Mouse (Mus musculus) hindbrain, embryonic 14.5 days (tissue): ENCODE data around the gene Bmp5. TPM values are rescaled to one million over a fixed set of nuclear protein-coding genes. Genes with fewer than 3 reads are reported as not detected.

Source experiments
- ATAC-seq: fragments of 200-750 bp; cut with Nextera tagmentation; 2 replicates; pipeline ENCODE4 v1.8.0; 2017; ENCODE audit warnings: moderate number of reproducible peaks, mild to moderate bottlenecking, moderate TSS enrichment, moderate library complexity; ENCODE audit not compliant: low FRiP score
- DNase-seq: peaks from one replicate; pipeline ENCODE4 v3.0.0-alpha.2; 2015; ENCODE audit warnings: low spot score
- H3K27ac ChIP-seq: fragments of 300-500 bp; sonication (generic); 2 replicates; pipeline ENCODE4 v1.5.1; 2014; ENCODE audit warnings: mild to moderate bottlenecking, moderate library complexity
- H3K27me3 ChIP-seq: fragments of 300-500 bp; sonication (generic); 2 replicates; pipeline ENCODE4 v1.6.1; 2014; ENCODE audit warnings: mild to moderate bottlenecking, low read length, mixed read lengths; ENCODE audit not compliant: control insufficient read depth, insufficient read depth
- H3K36me3 ChIP-seq: fragments of 300-500 bp; sonication (generic); replicated peaks from 2 replicates; pipeline ENCODE4 v1.6.1; 2014; ENCODE audit not compliant: control insufficient read depth, insufficient read depth
- H3K4me1 ChIP-seq: fragments of 300-500 bp; sonication (generic); replicated peaks from 2 replicates; pipeline ENCODE4 v1.6.1; 2014; ENCODE audit warnings: antibody characterized with exemption, low read length, mixed read lengths; ENCODE audit not compliant: control insufficient read depth, insufficient read depth
- H3K4me2 ChIP-seq: fragments of 300-500 bp; sonication (generic); replicated peaks from 2 replicates; pipeline ENCODE4 v1.6.1; 2014; ENCODE audit warnings: mild to moderate bottlenecking, moderate library complexity
- H3K4me3 ChIP-seq: fragments of 300-500 bp; sonication (generic); replicated peaks from 2 replicates; pipeline ENCODE4 v1.5.1; 2014; ENCODE audit warnings: mild to moderate bottlenecking, low read length
- H3K9ac ChIP-seq: fragments of 300-500 bp; sonication (generic); 2 replicates; pipeline ENCODE4 v1.6.1; 2014
- H3K9me3 ChIP-seq: fragments of 300-500 bp; sonication (generic); 2 replicates; pipeline ENCODE4 v1.6.1; 2016; ENCODE audit warnings: low read length; ENCODE audit not compliant: control insufficient read depth
- WGBS: fragments of 180-500 bp; shearing (Covaris S2); extraction: QIAGEN DNeasy Blood & Tissue Kit; methylation state at CpG from one replicate; pipeline ENCODE4 v1.1.7; 2014; 5-methylcytosine and 5-hydroxymethylcytosine counted together
- microRNA-seq: library from miRNA; unstranded; fragments of <30 nt; microRNA quantifications from one replicate; pipeline ENCODE4, GENCODE M21; 2016
- polyA plus RNA-seq: library from polyadenylated mRNA; unstranded; fragments of >200 nt; fragmentation: Nextera tagmentation; extraction: Ambion mirVana; gene quantifications from 2 replicates; pipeline ENCODE4 v1.2.1, GENCODE M21; 2014

The Bmp5 gene
- polyA plus RNA-seq, 1 experiment from 2014 or later = 5.4 TPM

GRCm38 (mm10) chr9:75910112-75910799 lies 135.1 kb downstream of the Bmp5 start:
- 43% methylated on average over 7 of the region's 7 CpGs for WGBS
- DNase-seq (peak; percentile 59), ATAC-seq (peak; percentile 75)
- H3K27ac ChIP-seq = 0 out of 2 replicates have a peak overlapping the region, but pooled peaks have one; percentile 26
- no peaks in the 10 kb centered on the region for H3K27me3 ChIP-seq
- no peaks in the 10 kb centered on the region for H3K36me3 ChIP-seq
- H3K4me3 ChIP-seq = no peak overlapping the region
- no peak overlapping the region for H3K4me2 ChIP-seq
- H3K9ac ChIP-seq = no peak overlapping the region
- H3K9me3 ChIP-seq = no peaks in the 10 kb centered on the region
- H3K4me1 ChIP-seq = no peaks in the 10 kb centered on the region; the same call in 1 of the 2 replicates

GRCm38 (mm10) chr9:75911542-75911941 lies 136.4 kb downstream of the Bmp5 start:
- ATAC-seq = no peak

GRCm38 (mm10) chr9:75916027-75916426 lies 140.9 kb downstream of the Bmp5 start:
- DNase-seq = no peak

More at GRCm38 (mm10) chr9:75911542-75911941, 136.4 kb downstream of the Bmp5 start:
- WGBS = 67% methylated on average over 7 of the region's 7 CpGs
- Histone ChIP-seq H3K4me1 (no peaks in the 10 kb centered on the region; the same call in 1 of the 2 replicates), H3K27me3 (no peaks in the 10 kb centered on the region), H3K4me3 (no peak overlapping the region), H3K36me3 (no peaks in the 10 kb centered on the region), H3K9ac (no peak overlapping the region), H3K4me2 (no peak overlapping the region), H3K27ac (no peak overlapping the region), H3K9me3 (no peaks in the 10 kb centered on the region)
- no peak for DNase-seq

GRCm38 (mm10) chr9:75927196-75927880 lies 152.2 kb downstream of the Bmp5 start:
- DNase-seq = no peak

More at GRCm38 (mm10) chr9:75916027-75916426, 140.9 kb downstream of the Bmp5 start:
- Histone ChIP-seq H3K9me3 (no peaks in the 10 kb centered on the region), H3K27me3 (no peaks in the 10 kb centered on the region), H3K9ac (no peak overlapping the region), H3K4me3 (no peak overlapping the region), H3K36me3 (no peaks in the 10 kb centered on the region), H3K4me2 (no peak overlapping the region), H3K27ac (no peak overlapping the region), H3K4me1 (no peaks in the 10 kb centered on the region)
- 71% methylated on average over 2 of the region's 2 CpGs for WGBS
- ATAC-seq = no peak

GRCm38 (mm10) chr9:75928068-75928467 lies 152.9 kb downstream of the Bmp5 start:
- DNase-seq = no peak
- Histone ChIP-seq H3K4me2 (no peak overlapping the region), H3K4me1 (no peaks in the 10 kb centered on the region), H3K9ac (no peak overlapping the region), H3K36me3 (no peaks in the 10 kb centered on the region), H3K4me3 (no peak overlapping the region), H3K9me3 (no peaks in the 10 kb centered on the region), H3K27me3 (no peaks in the 10 kb centered on the region), H3K27ac (no peak overlapping the region)
- ATAC-seq = no peak
- 82% methylated on average over 5 of the region's 5 CpGs for WGBS

More at GRCm38 (mm10) chr9:75927196-75927880, 152.2 kb downstream of the Bmp5 start:
- Histone ChIP-seq H3K9me3 (no peaks in the 10 kb centered on the region), H3K27me3 (no peaks in the 10 kb centered on the region), H3K4me3 (no peak overlapping the region), H3K4me2 (no peak overlapping the region), H3K4me1 (no peaks in the 10 kb centered on the region), H3K9ac (no peak overlapping the region), H3K36me3 (no peaks in the 10 kb centered on the region), H3K27ac (no peak overlapping the region)
- ATAC-seq = no peak
- 66% methylated on average over 11 of the region's 11 CpGs for WGBS

GRCm38 (mm10) chr9:75944663-75945062 lies 169.5 kb downstream of the Bmp5 start:
- Histone ChIP-seq H3K9ac (no peak overlapping the region), H3K9me3 (0 out of 2 replicates have a peak, but pooled peaks cover 4% of the 10 kb centered on the region), H3K4me1 (no peaks in the 10 kb centered on the region), H3K27me3 (no peaks in the 10 kb centered on the region), H3K4me3 (no peak overlapping the region), H3K4me2 (no peak overlapping the region), H3K36me3 (no peaks in the 10 kb centered on the region), H3K27ac (no peak overlapping the region)
- no peak for ATAC-seq
- WGBS = 87% methylated on average over 3 of the region's 3 CpGs
- no peak for DNase-seq

Small RNA genes within 50 kb of the gene (microRNA-seq; reads per million reads assigned to microRNA genes)
- not detected for gene Gm44355

Other genes with a start within 250 kb of the Bmp5 start
- gene Tmod3, start 215.7 kb upstream of the Bmp5 start, polyA plus RNA-seq = 66.2 and 75.2 TPM in 2 replicates
- 248 and 272 TPM in 2 replicates for gene Tmod2, start 164.0 kb upstream of the Bmp5 start, polyA plus RNA-seq
- 38.1 and 41.3 TPM in 2 replicates for gene Lysmd2, start 149.6 kb upstream of the Bmp5 start, polyA plus RNA-seq
- gene Scg3, start 91.3 kb upstream of the Bmp5 start, polyA plus RNA-seq = 116 and 126 TPM in 2 replicates
- 26.4 and 27.9 TPM in 2 replicates for gene Hmgcll1, start 239.5 kb downstream of the Bmp5 start, polyA plus RNA-seq